Mouse (Mus musculus) limb, embryonic 14.5 days (tissue): ENCODE data around the gene Notch1. TPM values are rescaled to one million over a fixed set of nuclear protein-coding genes. Genes with fewer than 3 reads are reported as not detected.

Experiments
- ATAC-seq: fragments of 200-750 bp; cut with Nextera tagmentation; 2 replicates; pipeline ENCODE4 v1.8.0; 2017; ENCODE audit warnings: low read depth, moderate number of reproducible peaks, moderate TSS enrichment; ENCODE audit not compliant: low FRiP score
- DNase-seq: peaks from one replicate; pipeline ENCODE4 v3.0.0-alpha.2; 2015; ENCODE audit warnings: low spot score
- H3K27ac ChIP-seq: fragments of 300-500 bp; sonication (generic); replicated peaks from 2 replicates; pipeline ENCODE4 v1.5.1; 2014; ENCODE audit warnings: low read depth, mild to moderate bottlenecking, low read length, moderate library complexity, mixed read lengths
- H3K27me3 ChIP-seq: fragments of 300-500 bp; sonication (generic); 2 replicates; pipeline ENCODE4 v1.6.1; 2014; ENCODE audit warnings: low read length, mixed read lengths; ENCODE audit not compliant: control insufficient read depth, insufficient read depth
- H3K36me3 ChIP-seq: fragments of 300-500 bp; sonication (generic); 2 replicates; pipeline ENCODE4 v1.6.1; 2014; ENCODE audit warnings: mild to moderate bottlenecking, low read length, moderate library complexity, mixed read lengths; ENCODE audit not compliant: control insufficient read depth, insufficient read depth
- H3K4me1 ChIP-seq: fragments of 300-500 bp; sonication (generic); 2 replicates; pipeline ENCODE4 v1.6.1; 2014; ENCODE audit warnings: antibody characterized with exemption, low read length, mixed read lengths; ENCODE audit not compliant: control insufficient read depth, insufficient read depth
- H3K4me2 ChIP-seq: fragments of 300-500 bp; sonication (generic); replicated peaks from 2 replicates; pipeline ENCODE4 v1.6.1; 2014; ENCODE audit warnings: low read depth, mild to moderate bottlenecking, low read length, moderate library complexity; ENCODE audit not compliant: severe bottlenecking
- H3K4me3 ChIP-seq: fragments of 300-500 bp; sonication (generic); replicated peaks from 2 replicates; pipeline ENCODE4 v1.5.1; 2014; ENCODE audit warnings: low read length
- H3K9ac ChIP-seq: fragments of 300-500 bp; sonication (generic); 2 replicates; pipeline ENCODE4 v1.6.1; 2014; ENCODE audit warnings: mild to moderate bottlenecking, low read depth, low read length, moderate library complexity; ENCODE audit not compliant: severe bottlenecking
- H3K9me3 ChIP-seq: fragments of 300-500 bp; sonication (generic); 2 replicates; pipeline ENCODE4 v1.6.1; 2016; ENCODE audit warnings: low read length; ENCODE audit not compliant: control insufficient read depth
- POLR2A ChIP-seq: fragments of 200-500 bp; IDR thresholded peaks from 2 replicates; pipeline ENCODE4 v1.8.0; 2012; ENCODE audit warnings: inconsistent platforms, mild to moderate bottlenecking, moderate library complexity, borderline replicate concordance; ENCODE audit not compliant: insufficient read depth, insufficient read length; ENCODE audit errors: extremely low read depth
- WGBS: fragments of 180-500 bp; shearing (Covaris S2); extraction: QIAGEN DNeasy Blood & Tissue Kit; methylation state at CpG from one replicate; pipeline ENCODE4 v1.1.7; 2014; 5-methylcytosine and 5-hydroxymethylcytosine counted together
- polyA plus RNA-seq, 2 experiments: library from polyadenylated mRNA; depleted of rRNA in 1 of 2; stranded (reverse) in 1 of 2; unstranded in 1 of 2; fragments of >200 nt; fragmentation: Nextera tagmentation in 1 of 2; extraction: Ambion mirVana in 1 of 2; gene quantifications; 2 replicates each; pipeline versions ENCODE4 v1.2.1 to v1.2.3; 2012 to 2014

The Notch1 gene
- polyA plus RNA-seq, 2 experiments: 28.1 to 44.5 TPM

GRCm38 (mm10) chr2:26460097-26460646 lies 56.3 kb downstream of the Notch1 start:
- no peaks in the 10 kb centered on the region for H3K9me3 ChIP-seq
- peaks cover 65% of the 10 kb centered on the region for H3K36me3 ChIP-seq
- H3K4me2 ChIP-seq: no peak overlapping the region
- ATAC-seq (no peak), DNase-seq (no peak)
- no peaks in the 10 kb centered on the region for H3K27me3 ChIP-seq
- 90% methylated on average over 16 of the region's 16 CpGs for WGBS
- H3K27ac ChIP-seq: no peak overlapping the region
- no peak overlapping the region for H3K9ac ChIP-seq
- no peak overlapping the region for H3K4me3 ChIP-seq
- peaks cover 11% of the 10 kb centered on the region for H3K4me1 ChIP-seq
- no peak for TF ChIP-seq POLR2A

- Histone ChIP-seq H3K9me3 (no peaks in the 10 kb centered on the region), H3K27me3 (no peaks in the 10 kb centered on the region), H3K27ac (no peak overlapping the region), H3K9ac (no peak overlapping the region), H3K36me3 (peaks cover 58% of the 10 kb centered on the region), H3K4me1 (peaks cover 11% of the 10 kb centered on the region), H3K4me2 (no peak overlapping the region), H3K4me3 (no peak overlapping the region)
- ATAC-seq: no peak
- 35% methylated on average over 6 of the region's 6 CpGs for WGBS
- no peak for DNase-seq
- TF ChIP-seq POLR2A: no peak
These were observed 57.0 kb downstream of the Notch1 start for GRCm38 (mm10) chr2:26459478-26459877.

- Histone ChIP-seq H3K36me3 (peaks cover 49% of the 10 kb centered on the region), H3K4me1 (peaks cover 11% of the 10 kb centered on the region), H3K4me3 (no peak overlapping the region), H3K4me2 (no peak overlapping the region), H3K9me3 (no peaks in the 10 kb centered on the region), H3K27ac (peak overlapping the region; percentile 38; the same call in 1 of the 2 replicates), H3K27me3 (no peaks in the 10 kb centered on the region), H3K9ac (no peak overlapping the region)
- 31% methylated on average over 7 of the region's 7 CpGs for WGBS
- ATAC-seq: peak; percentile 62
- no peak for TF ChIP-seq POLR2A
- DNase-seq: no peak
These were observed 57.9 kb downstream of the Notch1 start for GRCm38 (mm10) chr2:26458402-26459124.

- no peaks in the 10 kb centered on the region for H3K9me3 ChIP-seq
- no peaks in the 10 kb centered on the region for H3K27me3 ChIP-seq
- peaks cover 8% of the 10 kb centered on the region for H3K4me1 ChIP-seq
- H3K4me3 ChIP-seq: no peak overlapping the region
- H3K27ac ChIP-seq: no peak overlapping the region
- no peak overlapping the region for H3K9ac ChIP-seq
- H3K4me2 ChIP-seq: no peak overlapping the region
- WGBS: 22% methylated on average over 5 of the region's 5 CpGs
- ATAC-seq: no peak
- peak; percentile 67 for DNase-seq
- TF ChIP-seq POLR2A: no peak
- H3K36me3 ChIP-seq: no peaks in the 10 kb centered on the region
These were observed 67.1 kb downstream of the Notch1 start for GRCm38 (mm10) chr2:26449121-26450060.

- Histone ChIP-seq H3K9ac (0 out of 2 replicates have a peak overlapping the region, but pooled peaks have one; percentile 28), H3K27me3 (no peaks in the 10 kb centered on the region), H3K4me3 (no peak overlapping the region), H3K36me3 (no peaks in the 10 kb centered on the region), H3K4me1 (peaks cover 21% of the 10 kb centered on the region), H3K9me3 (no peaks in the 10 kb centered on the region), H3K4me2 (no peak overlapping the region), H3K27ac (no peak overlapping the region)
- DNase-seq (no peak), ATAC-seq (no peak)
- TF ChIP-seq POLR2A: no peak
- 65% methylated on average over 1 of the region's 1 CpGs for WGBS
These were observed 69.0 kb downstream of the Notch1 start for GRCm38 (mm10) chr2:26447451-26447850.
